Mouse (Mus musculus) ES-Bruce4 (cell line): ENCODE measurements around the gene Ak3. TPM values are rescaled to one million over a fixed set of nuclear protein-coding genes. Genes with fewer than 3 reads are reported as not detected.
A peak's percentile ranks its signal among the peaks of the same experiment; 100 is the strongest.

ENCODE experiments used
- H3K27ac ChIP-seq: 2 replicates; pipeline ENCODE4 v1.5.1; 2012; ENCODE audit warnings: low read length, inconsistent platforms; ENCODE audit not compliant: insufficient read depth
- H3K27me3 ChIP-seq: 2 replicates; pipeline ENCODE4 v1.6.1; 2012; ENCODE audit warnings: mild to moderate bottlenecking, low read length, inconsistent platforms; ENCODE audit not compliant: control insufficient read depth, poor library complexity, insufficient read depth, severe bottlenecking
- H3K36me3 ChIP-seq: 2 replicates; pipeline ENCODE4 v1.6.1; 2012; ENCODE audit warnings: inconsistent platforms, mild to moderate bottlenecking, low read length, moderate library complexity; ENCODE audit not compliant: control insufficient read depth, poor library complexity, insufficient read depth, severe bottlenecking
- H3K4me1 ChIP-seq: one replicate; pipeline ENCODE4 v1.8.1; 2011; ENCODE audit warnings: low read length; ENCODE audit not compliant: control insufficient read depth, insufficient read depth
- H3K4me3 ChIP-seq: 2 replicates; pipeline ENCODE4 v1.5.1; 2011; ENCODE audit warnings: low read depth, mild to moderate bottlenecking, low read length
- H3K9ac ChIP-seq: 2 replicates; pipeline ENCODE4 v1.6.1; 2012; ENCODE audit warnings: low read depth, mild to moderate bottlenecking, inconsistent platforms; ENCODE audit not compliant: poor library complexity, severe bottlenecking
- H3K9me3 ChIP-seq: replicated peaks from 2 replicates; pipeline ENCODE4 v1.6.1; 2012; ENCODE audit warnings: mild to moderate bottlenecking, low read length, inconsistent platforms; ENCODE audit not compliant: control insufficient read depth, poor library complexity, insufficient read depth, severe bottlenecking
- CTCF ChIP-seq: IDR thresholded peaks from one replicate; pipeline ENCODE4 v1.8.1; 2011; ENCODE audit warnings: low read depth, low read length
- EP300 ChIP-seq: IDR thresholded peaks from 2 replicates; pipeline ENCODE4 v1.6.1; 2011; ENCODE audit warnings: low read depth, low read length; ENCODE audit not compliant: insufficient read depth
- POLR2A ChIP-seq: IDR thresholded peaks from one replicate; pipeline ENCODE4 v1.8.1; 2011; ENCODE audit warnings: low read length; ENCODE audit not compliant: insufficient read depth
- polyA plus RNA-seq: library from polyadenylated mRNA; stranded (reverse); fragments of >200 nt; gene quantifications from 2 replicates; pipeline ENCODE4 v1.2.4, GENCODE M21; 2011; ENCODE audit warnings: low read depth; ENCODE audit not compliant: missing spikeins, insufficient read depth, insufficient read length

Gene Ak3
- polyA plus RNA-seq, 1 experiment: 23.3 TPM

DNA sequence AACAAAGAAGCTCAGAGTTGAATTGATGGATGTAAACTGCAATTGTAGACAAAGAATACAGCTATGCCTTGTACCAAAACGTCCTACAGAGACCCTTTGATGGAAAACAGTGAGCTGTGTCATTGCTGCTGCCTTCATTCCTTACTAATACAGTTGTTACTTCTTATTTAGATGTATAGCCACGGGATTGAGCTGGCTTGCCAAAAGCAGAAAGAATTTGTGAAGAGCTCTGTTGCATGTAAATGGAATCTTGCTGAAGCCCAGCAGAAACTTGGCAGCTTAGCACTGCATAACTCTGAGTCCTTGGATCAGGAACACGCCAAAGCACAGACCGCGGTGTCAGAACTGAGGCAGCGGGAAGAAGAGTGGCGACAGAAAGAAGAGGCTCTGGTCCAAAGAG, 52.9 kb downstream of the Ak3 start:
- H3K9me3 ChIP-seq: no peaks in the 10 kb centered on the region
- no peak overlapping the region for H3K4me3 ChIP-seq
- TF ChIP-seq POLR2A (no peak), CTCF (no peak), EP300 (no peak)
- no peaks in the 10 kb centered on the region for H3K27me3 ChIP-seq
- H3K9ac ChIP-seq: no peak overlapping the region
- no peaks in the 10 kb centered on the region for H3K4me1 ChIP-seq
- peaks cover 12% of the 10 kb centered on the region for H3K36me3 ChIP-seq
- no peak overlapping the region for H3K27ac ChIP-seq

- Histone ChIP-seq H3K9ac (peak overlapping the region; percentile 82; the same call in 1 of the 2 replicates), H3K9me3 (no peaks in the 10 kb centered on the region), H3K27ac (no peak overlapping the region)
Observed at GRCm38 (mm10) chr19:28991391-28991790, 56.4 kb downstream of the Ak3 start.

GRCm38 (mm10) chr19:28990590-28991221, 57.1 kb downstream of the Ak3 start:
- Histone ChIP-seq H3K9ac (peak overlapping the region; percentile 82), H3K36me3 (peaks cover 10% of the 10 kb centered on the region), H3K4me3 (peak overlapping the region; percentile 73), H3K27me3 (no peaks in the 10 kb centered on the region), H3K4me1 (peaks cover 2% of the 10 kb centered on the region), H3K9me3 (no peaks in the 10 kb centered on the region), H3K27ac (no peak overlapping the region)
- TF ChIP-seq POLR2A (no peak), EP300 (no peak)

More at GRCm38 (mm10) chr19:28991391-28991790, 56.4 kb downstream of the Ak3 start:
- TF ChIP-seq EP300 (no peak), CTCF (no peak), POLR2A (no peak)
- Histone ChIP-seq H3K36me3 (peaks cover 10% of the 10 kb centered on the region), H3K4me3 (no peak overlapping the region), H3K4me1 (peaks cover 2% of the 10 kb centered on the region), H3K27me3 (no peaks in the 10 kb centered on the region)

GRCm38 (mm10) chr19:28990194-28990589, 57.6 kb downstream of the Ak3 start, which contains the start of gene Cdc37l1:
Cdc37l1 (plus strand) TSS chr19:28990352.
- H3K9me3 ChIP-seq: no peaks in the 10 kb centered on the region

DNA sequence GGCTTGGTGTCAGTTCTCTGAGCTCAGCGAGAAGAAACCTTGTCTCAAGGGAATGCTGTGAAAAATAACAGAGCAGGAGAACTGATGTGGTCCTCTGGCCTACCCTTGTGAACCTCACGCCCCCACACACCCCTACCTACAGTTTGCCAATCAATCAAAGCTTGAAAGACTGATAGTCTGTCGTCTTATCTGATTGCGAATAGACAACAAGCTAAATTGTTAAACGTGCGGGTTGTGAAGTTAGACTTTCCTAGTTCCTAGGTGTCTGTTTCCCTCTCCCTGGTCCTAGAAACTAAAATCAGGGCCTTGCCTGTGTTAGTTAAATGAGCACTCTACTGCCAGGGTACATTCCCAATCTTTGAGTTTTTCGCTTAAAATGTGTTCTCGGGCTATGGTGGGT, 58.2 kb downstream of the Ak3 start:
- TF ChIP-seq EP300 (no peak), POLR2A (no peak), CTCF (no peak)
- no peaks in the 10 kb centered on the region for H3K9me3 ChIP-seq
- peaks cover 2% of the 10 kb centered on the region for H3K4me1 ChIP-seq
- H3K36me3 ChIP-seq: no peaks in the 10 kb centered on the region
- H3K9ac ChIP-seq: peak overlapping the region; percentile 82
- H3K27ac ChIP-seq: 0 out of 2 replicates have a peak overlapping the region, but pooled peaks have one; percentile 66
- no peaks in the 10 kb centered on the region for H3K27me3 ChIP-seq
- H3K4me3 ChIP-seq: peak overlapping the region; percentile 77; the same call in 1 of the 2 replicates

More at GRCm38 (mm10) chr19:28990194-28990589, 57.6 kb downstream of the Ak3 start, which contains the start of gene Cdc37l1:
- H3K4me1 ChIP-seq: peaks cover 2% of the 10 kb centered on the region
- no peak for TF ChIP-seq EP300
- TF ChIP-seq CTCF: no peak
- TF ChIP-seq POLR2A: no peak
- H3K27me3 ChIP-seq: no peaks in the 10 kb centered on the region
- H3K9ac ChIP-seq: peak within 1 kb of the TSS; percentile 82
- peaks cover 5% of the 10 kb centered on the region for H3K36me3 ChIP-seq
- peak within 1 kb of the TSS; percentile 77 for H3K4me3 ChIP-seq
- H3K27ac ChIP-seq: peak within 1 kb of the TSS; percentile 66; the same call in 1 of the 2 replicates

DNA sequence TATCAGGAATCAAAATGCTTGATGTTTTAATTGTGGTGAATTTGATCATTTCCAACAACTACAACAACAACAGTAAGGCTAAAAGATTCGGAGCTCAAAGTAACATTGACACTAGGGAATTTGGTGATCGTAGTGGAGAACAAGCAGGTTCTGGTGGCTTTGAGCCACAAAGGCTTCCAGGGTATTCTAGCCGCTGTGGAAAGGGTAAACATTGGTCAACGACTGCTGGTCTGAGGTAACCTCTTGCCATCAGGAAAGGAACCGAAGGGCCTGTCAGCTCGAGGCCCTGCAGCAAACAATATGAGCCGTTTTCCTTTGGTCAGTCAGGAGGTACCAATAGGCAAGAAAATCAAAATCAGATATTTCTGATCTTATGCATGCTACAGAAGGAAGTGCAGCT, 65.1 kb downstream of the Ak3 start:
- TF ChIP-seq POLR2A (no peak), EP300 (no peak), CTCF (no peak)
- no peak overlapping the region for H3K27ac ChIP-seq
- H3K4me3 ChIP-seq: no peak overlapping the region
- no peaks in the 10 kb centered on the region for H3K27me3 ChIP-seq
- no peaks in the 10 kb centered on the region for H3K9me3 ChIP-seq
- H3K9ac ChIP-seq: no peak overlapping the region
- H3K4me1 ChIP-seq: no peaks in the 10 kb centered on the region
- H3K36me3 ChIP-seq: no peaks in the 10 kb centered on the region
